Mouse (Mus musculus) left cerebral cortex, adult 18-20 months (tissue): ENCODE data around the gene Gm4450. TPM values are rescaled to one million over a fixed set of nuclear protein-coding genes. Genes with fewer than 3 reads are reported as not detected.
A peak's percentile ranks its signal among the peaks of the same experiment; 100 is the strongest.
"Not testable (repeated sequence)": the region's sequence is repeated elsewhere in the genome, so short reads cannot be mapped to it uniquely, and the experiment has no call there.

Experiments used
- DNase-seq, 2 experiments: peaks; one replicate each; pipeline ENCODE4 v3.0.0; 2021 to 2022; ENCODE audit warnings: low spot score in 2 of 2, mixed read lengths in 1 of 2
- long read RNA-seq, 2 experiments: library from polyadenylated mRNA; stranded (forward); transcript quantifications; one replicate each; pipeline ENCODE4 v2.0.0; 2021
- total RNA-seq, 2 experiments: library from RNA; stranded (reverse); gene quantifications; 2 replicates each; pipeline ENCODE4 v1.2.3; 2021

Gm4450 gene
- not detected for total RNA-seq
- long read RNA-seq, experiment 1, partial matches to known transcripts, result 0 of 1 reads
- long read RNA-seq, experiment 1, other reads (novel, unspliced or antisense), result 1 of 1 reads
- long read RNA-seq, experiment 2, result 0 reads

GRCm38 (mm10) chr3:98457026-98457425, at the start of gene Gm4450:
TSS of gene Gm4450 (minus strand) at chr3:98457126.
- DNase-seq, result not testable (repeated sequence)

DNA sequence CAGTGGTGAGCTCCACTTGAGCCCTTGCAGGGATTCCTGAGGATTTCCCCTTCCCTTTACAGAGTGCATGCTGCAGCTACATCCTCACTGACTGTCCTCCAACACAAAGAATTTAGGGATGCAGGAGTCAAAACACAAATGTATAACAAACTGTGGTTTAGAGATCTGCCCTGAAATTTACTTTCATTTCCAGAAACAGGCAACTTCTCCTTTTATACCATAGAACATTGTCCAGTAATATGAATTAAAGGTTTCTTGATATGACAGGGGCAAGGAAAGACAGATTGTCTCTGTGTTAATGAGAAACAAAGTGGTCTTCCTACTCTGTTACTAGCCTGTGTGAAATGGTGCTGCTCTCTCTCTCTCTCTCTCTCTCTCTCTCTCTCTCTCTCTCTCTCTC, 40.5 kb upstream of the Gm4450 start:
- DNase-seq, result not testable (repeated sequence)

DNA sequence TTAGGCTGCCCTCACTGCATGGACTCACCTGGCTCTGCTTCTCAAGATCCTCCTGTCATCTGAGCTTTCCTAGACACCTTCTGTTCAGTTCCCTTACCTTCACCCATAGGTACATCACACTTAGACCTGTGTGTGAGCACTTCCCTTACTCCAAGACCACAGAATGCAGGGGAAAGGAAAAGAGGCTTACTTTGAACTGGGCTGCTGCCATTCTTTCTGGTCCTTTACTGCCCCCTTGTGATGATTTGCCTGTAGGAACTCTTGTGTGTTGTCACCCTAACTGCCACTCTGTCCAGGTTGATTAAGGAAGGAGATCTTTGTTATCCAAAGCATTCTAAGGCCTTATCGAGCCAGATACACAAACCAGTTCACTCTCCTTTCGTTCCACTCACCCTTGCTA, 39.8 kb upstream of the Gm4450 start:
- not testable (repeated sequence) for DNase-seq

GRCm38 (mm10) chr3:98495055-98495454, 38.1 kb upstream of the Gm4450 start:
- not testable (repeated sequence) for DNase-seq

DNA sequence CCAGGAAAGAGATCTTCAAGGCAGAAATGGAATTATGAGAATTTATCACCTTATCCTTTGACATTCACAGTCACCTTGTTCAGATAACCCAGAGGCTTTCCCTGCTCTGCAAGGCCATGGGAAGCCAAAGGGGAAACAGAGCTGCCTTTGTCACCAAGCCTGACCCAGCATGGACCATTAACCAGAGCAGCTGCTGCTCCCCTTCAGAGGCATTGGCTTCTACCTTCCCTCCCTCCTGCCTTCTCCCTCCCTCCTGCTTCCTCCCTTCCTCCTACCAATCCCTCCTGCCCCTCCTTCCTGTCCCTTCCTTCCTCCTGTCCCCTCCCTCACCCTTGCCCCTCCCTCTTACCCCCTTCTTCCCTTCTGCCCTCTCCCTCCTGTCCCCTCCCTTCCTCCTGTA, 37.3 kb upstream of the Gm4450 start:
- DNase-seq, result not testable (repeated sequence)

- not testable (repeated sequence) for DNase-seq
Measured at GRCm38 (mm10) chr3:98471499-98471898, 14.6 kb upstream of the Gm4450 start.

- DNase-seq, result not testable (repeated sequence)
Measured at GRCm38 (mm10) chr3:98471057-98471456, 14.1 kb upstream of the Gm4450 start.

GRCm38 (mm10) chr3:98469323-98469722, 12.4 kb upstream of the Gm4450 start:
- DNase-seq, result not testable (repeated sequence)

DNA sequence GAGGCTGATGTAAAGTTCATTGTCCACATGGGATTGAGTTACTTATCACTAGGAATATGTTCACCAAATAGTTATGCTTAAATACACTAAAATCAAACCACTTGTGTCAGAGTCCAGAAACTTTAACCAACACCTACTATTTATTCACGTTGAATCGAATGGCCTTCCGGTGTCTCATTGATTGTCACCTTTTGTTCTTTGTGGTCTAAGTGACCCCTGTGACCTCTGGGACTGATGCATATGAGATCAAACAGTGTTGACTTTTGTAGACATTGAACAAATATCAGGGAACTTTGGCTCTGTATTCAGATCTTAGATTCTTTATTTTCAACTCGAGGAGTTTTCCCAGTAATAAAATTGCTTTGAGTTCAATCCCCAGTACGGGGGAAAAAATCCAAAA, 3.1 kb downstream of the Gm4450 start:
- DNase-seq, result not testable (repeated sequence)

GRCm38 (mm10) chr3:98443924-98444323, 13.0 kb downstream of the Gm4450 start:
- DNase-seq, result not testable (repeated sequence)

DNA sequence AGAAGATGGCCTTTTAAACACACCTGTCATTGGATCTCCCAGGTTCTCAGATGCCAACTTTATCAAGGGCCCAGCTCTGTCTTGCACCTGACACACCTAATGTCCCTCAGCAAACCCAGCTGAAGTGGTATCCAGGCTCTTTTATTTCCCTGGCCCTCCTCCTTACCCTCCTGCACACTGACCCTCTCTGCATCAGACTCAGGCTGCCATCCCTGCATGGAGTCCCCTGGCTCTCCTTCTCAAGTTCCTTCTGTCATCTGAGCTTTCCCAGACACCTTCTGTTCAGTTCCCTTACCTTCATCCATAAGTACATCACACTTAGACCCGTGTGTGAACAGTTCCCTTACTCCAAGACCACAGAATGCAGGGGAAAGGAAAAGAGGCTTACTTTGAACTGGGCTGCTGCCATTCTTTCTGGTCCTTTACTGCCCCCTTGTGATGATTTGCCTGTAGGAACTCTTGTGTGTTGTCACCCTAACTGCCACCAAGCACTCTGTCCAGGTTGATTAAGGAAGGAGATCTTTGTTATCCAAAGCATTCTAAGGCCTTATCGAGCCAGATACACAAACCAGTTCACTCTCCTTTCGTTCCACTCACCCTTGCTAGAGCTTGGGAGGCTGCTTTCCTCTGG, 13.7 kb downstream of the Gm4450 start:
- DNase-seq, result not testable (repeated sequence)

DNA sequence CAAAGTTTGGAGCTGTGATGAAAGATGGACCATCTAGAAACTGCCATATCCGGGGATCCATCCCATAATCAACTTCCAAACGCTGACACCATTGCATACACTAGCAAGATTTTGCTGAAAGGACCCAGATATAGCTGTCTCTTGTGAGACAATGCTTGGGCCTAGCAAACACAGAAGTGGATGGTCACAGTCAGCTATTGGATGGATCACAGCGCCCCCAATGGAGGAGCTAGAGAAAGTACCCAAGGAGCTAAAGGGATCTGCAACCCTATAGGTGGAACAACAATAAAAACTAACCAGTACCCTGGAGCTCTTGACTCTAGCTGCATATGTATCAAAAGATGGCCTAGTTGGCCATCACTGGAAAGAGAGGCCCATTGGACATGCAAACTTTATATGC, 14.7 kb downstream of the Gm4450 start:
- not testable (repeated sequence) for DNase-seq

DNA sequence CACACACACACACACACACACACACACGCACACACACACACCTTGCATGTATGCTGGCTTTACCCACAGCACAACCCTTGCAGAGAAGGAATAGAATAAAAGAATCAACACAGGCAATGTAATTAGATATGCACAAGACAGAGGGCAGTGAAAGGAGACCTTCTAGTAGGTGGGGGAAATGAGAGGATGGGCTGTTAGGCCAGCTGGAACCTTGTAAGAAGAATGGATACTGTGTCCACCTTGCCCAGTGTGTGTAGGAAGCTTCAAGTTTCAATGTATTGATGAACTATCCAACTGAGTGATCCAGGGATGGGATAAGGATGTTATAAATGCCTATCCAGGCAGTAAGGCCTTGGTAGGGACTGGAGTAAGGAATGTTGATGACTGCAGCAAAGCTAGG, 21.9 kb downstream of the Gm4450 start:
- no peak for DNase-seq

GRCm38 (mm10) chr3:98434088-98434816, 22.7 kb downstream of the Gm4450 start:
- DNase-seq, result no peak

GRCm38 (mm10) chr3:98428928-98429525, 27.9 kb downstream of the Gm4450 start:
- no peak for DNase-seq

- peak in 1 of 2 experiments; percentile 45 for DNase-seq
Measured at GRCm38 (mm10) chr3:98428449-98428775, 28.5 kb downstream of the Gm4450 start.

DNA sequence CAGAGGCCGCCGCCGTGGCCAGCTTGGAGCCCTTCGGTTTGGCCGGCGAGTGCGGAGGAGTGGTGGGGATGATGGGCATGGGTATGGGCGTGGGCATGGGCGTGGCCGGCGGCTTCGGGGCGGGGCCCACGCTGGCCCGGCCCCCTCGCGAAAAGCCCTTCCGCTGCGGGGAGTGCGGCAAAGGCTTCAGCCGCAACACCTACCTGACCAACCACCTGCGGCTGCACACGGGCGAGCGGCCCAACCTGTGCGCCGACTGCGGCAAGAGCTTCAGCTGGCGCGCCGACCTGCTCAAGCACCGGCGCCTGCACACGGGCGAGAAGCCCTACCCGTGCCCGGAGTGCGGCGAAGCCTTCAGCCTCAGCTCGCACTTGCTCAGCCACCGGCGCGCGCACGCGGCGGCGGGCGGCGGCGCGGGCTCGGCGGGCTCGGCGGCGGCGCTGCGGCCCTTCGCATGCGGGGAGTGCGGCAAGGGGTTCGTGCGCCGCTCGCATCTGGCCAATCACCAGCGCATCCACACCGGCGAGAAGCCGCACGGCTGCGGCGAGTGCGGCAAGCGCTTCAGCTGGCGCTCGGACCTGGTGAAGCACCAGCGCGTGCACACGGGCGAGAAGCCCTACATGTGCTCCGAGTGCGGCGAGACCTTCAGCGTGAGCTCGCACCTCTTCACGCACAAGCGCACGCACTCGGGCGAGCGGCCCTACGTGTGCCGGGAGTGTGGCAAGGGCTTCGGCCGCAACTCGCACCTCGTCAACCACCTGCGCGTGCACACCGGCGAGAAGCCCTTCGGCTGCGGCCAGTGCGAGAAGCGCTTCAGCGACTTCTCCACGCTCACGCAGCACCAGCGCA, 29.1 kb downstream of the Gm4450 start:
- DNase-seq, result peak; percentile 82 to 88

- peak in 1 of 2 experiments; percentile 28 for DNase-seq
Measured at GRCm38 (mm10) chr3:98427260-98427599, 29.7 kb downstream of the Gm4450 start.

- DNase-seq, result peak in 1 of 2 experiments; percentile 27
Measured at GRCm38 (mm10) chr3:98426749-98427148, 30.2 kb downstream of the Gm4450 start.

DNA sequence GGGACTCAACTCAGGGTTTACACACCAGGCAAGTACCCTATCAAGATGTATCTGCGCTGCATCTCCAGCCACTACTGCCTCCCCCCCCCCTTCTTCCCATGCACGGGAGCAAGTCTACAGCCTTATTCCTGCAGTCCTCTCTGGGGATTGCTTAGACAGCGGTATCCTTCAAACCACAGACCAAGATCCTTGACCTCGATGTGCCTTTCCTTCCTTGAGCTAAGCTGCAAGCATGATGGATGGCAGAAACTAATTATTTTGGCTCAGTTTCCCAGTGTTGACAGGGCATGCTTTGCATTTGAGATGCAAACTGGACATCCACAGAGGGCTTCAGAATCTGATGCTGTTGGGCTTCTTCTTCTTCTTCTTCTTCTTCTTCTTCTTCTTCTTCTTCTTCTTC, 34.0 kb downstream of the Gm4450 start:
- no peak for DNase-seq

- no peak for DNase-seq
Measured at GRCm38 (mm10) chr3:98419786-98420070, 37.2 kb downstream of the Gm4450 start.
